Comparison of ENCODE assay signal across 10 mouse cellular contexts in genomic region chr6:15163508-15164053, GRCm38 (mm10).
DNase-seq lines count a peak whose midpoint lies in the region; ATAC-seq and TF ChIP-seq lines count a peak whose summit lies in the region.
"Had no signal": no experiment of that assay in that cellular context is flagged by ENCODE, and none has a peak within 500 bp of the region (broad histone marks: within the 10 kb centered on the region; RNA-seq: fewer than 3 reads in every experiment).

No protein-coding gene starts in this region.

- no peak overlapping the region for H3K9ac ChIP-seq in heart, postnatal 0 days (replicated peaks; ENCODE audit: low read depth, low read length)
- no peak overlapping the region for H3K9ac ChIP-seq in heart, embryonic 12.5 days
- H3K9ac ChIP-seq: hindbrain, embryonic 13.5 days had no signal

- H3K9me3 ChIP-seq in heart, postnatal 0 days (replicated peaks; ENCODE audit: control insufficient read depth, low read length) = no peaks in the 10 kb centered on the region
- H3K9me3 ChIP-seq in heart, embryonic 12.5 days (replicated peaks) = no peaks in the 10 kb centered on the region
- H3K9me3 ChIP-seq: hindbrain, embryonic 13.5 days had no signal

- no peak overlapping the region for H3K27ac ChIP-seq in heart, postnatal 0 days (ENCODE audit: low read depth)
- no peak overlapping the region for H3K27ac ChIP-seq in heart, embryonic 12.5 days (ENCODE audit: poor library complexity, severe bottlenecking)
- H3K27ac ChIP-seq: hindbrain, embryonic 13.5 days had no signal

- no peaks in the 10 kb centered on the region for H3K36me3 ChIP-seq in heart, postnatal 0 days (replicated peaks; ENCODE audit: control insufficient read depth, insufficient read depth, low read length)
- H3K36me3 ChIP-seq in heart, embryonic 12.5 days = no peaks in the 10 kb centered on the region
- H3K36me3 ChIP-seq: hindbrain, embryonic 13.5 days had no signal

- ATAC-seq in heart, postnatal 0 days (ENCODE audit: insufficient read depth, low read depth) = no peak
- no peak for ATAC-seq in heart, embryonic 12.5 days (ENCODE audit: insufficient number of reproducible peaks, low FRiP score)
- 0 out of 2 replicates have a peak, but pooled peaks have one; percentile 33 for ATAC-seq in megakaryocyte, adult 5-6 weeks (ENCODE audit: poor library complexity, severe bottlenecking)

- peak; percentile 35 for TF ChIP-seq CTCF in heart, postnatal 0 days (IDR thresholded peaks at IDR 0.05; ENCODE audit: low read depth)

- WGBS in heart, postnatal 0 days = 67% methylated on average over 2 of the region's 2 CpGs
- 79% methylated on average over 2 of the region's 2 CpGs for WGBS in heart, embryonic 12.5 days

- no peak overlapping the region for H3K4me2 ChIP-seq in heart, postnatal 0 days (ENCODE audit: low read depth, low read length)
- no peak overlapping the region for H3K4me2 ChIP-seq in heart, embryonic 12.5 days
- H3K4me2 ChIP-seq: hindbrain, embryonic 13.5 days had no signal

- DNase-seq in heart, postnatal 0 days (ENCODE audit: low spot score) = no peak
- DNase-seq in lung, postnatal 36 days = peak; percentile 29
- DNase-seq in lung, postnatal 25 days (ENCODE audit: low spot score) = no peak
- DNase-seq in ZHBTc4 (ENCODE audit: low read depth, low spot score) = peak; percentile 60
- no peak for DNase-seq in yolk sac, embryonic 10.5 days (ENCODE audit: low spot score)
- no peak for DNase-seq in layer of hippocampus, adult 9-10 months (ENCODE audit: low spot score)
- DNase-seq: thymus, postnatal 36 days had no signal

- H3K4me3 ChIP-seq in heart, postnatal 0 days (ENCODE audit: low read depth, low read length) = no peak overlapping the region
- no peak overlapping the region for H3K4me3 ChIP-seq in heart, embryonic 12.5 days
- H3K4me3 ChIP-seq: hindbrain, embryonic 13.5 days had no signal

- no peaks in the 10 kb centered on the region for H3K4me1 ChIP-seq in heart, postnatal 0 days (ENCODE audit: control insufficient read depth, insufficient read depth)
- no peaks in the 10 kb centered on the region for H3K4me1 ChIP-seq in heart, embryonic 12.5 days (replicated peaks)
- H3K4me1 ChIP-seq: hindbrain, embryonic 13.5 days had no signal

- no peaks in the 10 kb centered on the region for H3K27me3 ChIP-seq in heart, postnatal 0 days (ENCODE audit: control insufficient read depth, insufficient read depth, low read length)
- H3K27me3 ChIP-seq in heart, embryonic 12.5 days (replicated peaks) = no peaks in the 10 kb centered on the region
- H3K27me3 ChIP-seq: hindbrain, embryonic 13.5 days had no signal

- no peak for TF ChIP-seq EP300 in heart, postnatal 0 days (IDR thresholded peaks at IDR 0.05; ENCODE audit: low read depth)

Comparison
In these comparisons a context has a peak if more than half of its experiments do, and no peak if none do; other contexts are left out.
1. DNase-seq: peak in lung, postnatal 36 days (single experiment) and ZHBTc4 (single experiment); none in heart, postnatal 0 days (single experiment), lung, postnatal 25 days (single experiment), yolk sac, embryonic 10.5 days (single experiment) and layer of hippocampus, adult 9-10 months (single experiment).